Mouse (Mus musculus): ENCODE results near the gene Fam84a. TPM values are rescaled to one million over a fixed set of nuclear protein-coding genes. Genes with fewer than 3 reads are reported as not detected.

Gene Fam84a
- polyA plus RNA-seq, 1 experiment from 2014 or later, result 2.3 TPM

DNA sequence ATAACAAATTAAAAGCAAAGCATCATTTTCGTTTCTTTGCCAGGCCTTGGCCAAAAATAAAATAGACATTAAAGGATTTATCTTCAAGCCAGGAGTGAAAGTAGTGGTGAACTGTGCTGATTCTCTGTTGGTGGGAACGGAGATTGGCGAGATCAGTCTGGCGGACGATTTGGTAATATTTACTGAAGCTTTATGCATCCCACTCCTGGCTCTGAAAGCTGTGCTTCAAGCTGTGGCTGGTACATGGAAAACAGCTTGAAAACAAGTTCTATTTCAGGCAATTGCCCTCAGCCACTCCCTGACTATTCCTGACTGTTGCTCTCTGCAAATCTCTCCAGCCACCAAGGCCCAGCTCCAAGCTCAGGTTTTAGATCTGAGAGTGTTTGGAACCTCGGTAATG, 37.1 kb downstream of the Fam84a start:
- WGBS, result 69% methylated on average over 6 of the region's 6 CpGs
- Histone ChIP-seq H3K4me2 (no peak overlapping the region), H3K27ac (replicated peaks) (no peak overlapping the region), H3K4me1 (0 out of 2 replicates have a peak, but pooled peaks cover 3% of the 10 kb centered on the region), H3K9me3 (no peaks in the 10 kb centered on the region), H3K9ac (no peak overlapping the region), H3K27me3 (replicated peaks) (no peaks in the 10 kb centered on the region), H3K36me3 (no peaks in the 10 kb centered on the region), H3K4me3 (no peak overlapping the region)
- no peak for ATAC-seq (ENCODE audit: extremely low read depth, insufficient number of reproducible peaks, low FRiP score, low TSS enrichment)

DNA sequence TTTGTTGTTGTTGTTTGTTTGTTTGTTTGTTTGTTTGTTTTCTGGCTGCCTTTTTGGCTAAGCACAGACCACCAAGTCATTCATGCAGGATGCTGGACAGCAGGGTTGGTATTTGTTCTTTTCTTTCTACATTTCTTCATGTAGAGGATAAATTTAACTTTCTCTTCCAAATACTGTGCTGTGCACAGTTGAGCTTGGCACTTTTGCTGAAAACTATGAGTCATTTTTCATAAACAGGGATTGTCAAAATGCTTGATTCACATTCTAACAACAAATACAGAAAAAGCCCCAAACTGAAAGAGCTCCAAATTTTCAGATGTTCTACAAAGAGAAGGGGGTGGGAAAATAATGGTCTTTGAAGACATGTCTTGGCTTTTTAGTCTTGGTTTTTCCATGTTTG, 54.9 kb downstream of the Fam84a start:
- Histone ChIP-seq H3K36me3 (no peaks in the 10 kb centered on the region), H3K4me3 (no peak overlapping the region)

More for the DNA sequence above, 54.9 kb downstream of the Fam84a start:
- Histone ChIP-seq H3K4me1 (no peaks in the 10 kb centered on the region), H3K4me2 (no peak overlapping the region), H3K27ac (replicated peaks) (no peak overlapping the region), H3K9ac (no peak overlapping the region), H3K9me3 (no peaks in the 10 kb centered on the region), H3K27me3 (replicated peaks) (no peaks in the 10 kb centered on the region)
- no peak for ATAC-seq (ENCODE audit: extremely low read depth, insufficient number of reproducible peaks, low FRiP score, low TSS enrichment)

All from heart, embryonic 13.5 days (tissue).